Mouse (Mus musculus) limb, embryonic 13.5 days (tissue): ENCODE results near the gene Bbs2. TPM values are rescaled to one million over a fixed set of nuclear protein-coding genes. Genes with fewer than 3 reads are reported as not detected.

Source experiments
- ATAC-seq: fragments of 200-750 bp; cut with Nextera tagmentation; 2 replicates; pipeline ENCODE4 v1.8.0; 2017; ENCODE audit warnings: low read depth, moderate number of reproducible peaks, moderate TSS enrichment; ENCODE audit not compliant: low FRiP score
- H3K27ac ChIP-seq: fragments of 300-500 bp; sonication (generic); 2 replicates; pipeline ENCODE4 v1.5.1; 2015; ENCODE audit warnings: inconsistent platforms, mild to moderate bottlenecking, moderate library complexity
- H3K27me3 ChIP-seq: fragments of 300-500 bp; sonication (generic); 2 replicates; pipeline ENCODE4 v1.6.1; 2015; ENCODE audit warnings: mild to moderate bottlenecking, inconsistent platforms
- H3K36me3 ChIP-seq: fragments of 300-500 bp; sonication (generic); 2 replicates; pipeline ENCODE4 v1.6.1; 2015; ENCODE audit warnings: inconsistent platforms, mild to moderate bottlenecking, moderate library complexity
- H3K4me1 ChIP-seq: fragments of 300-500 bp; sonication (generic); 2 replicates; pipeline ENCODE4 v1.6.1; 2015; ENCODE audit warnings: inconsistent platforms
- H3K4me2 ChIP-seq: fragments of 300-500 bp; sonication (generic); replicated peaks from 2 replicates; pipeline ENCODE4 v1.6.1; 2015; ENCODE audit warnings: inconsistent platforms, mild to moderate bottlenecking, moderate library complexity
- H3K4me3 ChIP-seq: fragments of 300-500 bp; sonication (generic); 2 replicates; pipeline ENCODE4 v1.5.1; 2015; ENCODE audit warnings: moderate library complexity, mild to moderate bottlenecking, inconsistent platforms
- H3K9ac ChIP-seq: fragments of 300-500 bp; sonication (generic); 2 replicates; pipeline ENCODE4 v1.6.1; 2015; ENCODE audit warnings: mild to moderate bottlenecking, inconsistent platforms
- H3K9me3 ChIP-seq: fragments of 300-500 bp; sonication (generic); 2 replicates; pipeline ENCODE4 v1.6.1; 2016; ENCODE audit warnings: inconsistent platforms
- WGBS: fragments of 180-500 bp; shearing (Covaris S2); methylation state at CpG from one replicate; pipeline ENCODE4 v1.1.7; 2015; 5-methylcytosine and 5-hydroxymethylcytosine counted together
- polyA plus RNA-seq: library from polyadenylated mRNA; unstranded; fragments of >200 nt; fragmentation: Nextera tagmentation; extraction: Ambion mirVana; gene quantifications from 2 replicates; pipeline ENCODE4 v1.2.1, GENCODE M21; 2015

Gene Bbs2
- polyA plus RNA-seq, 1 experiment from 2014 or later = 15.2 TPM

DNA sequence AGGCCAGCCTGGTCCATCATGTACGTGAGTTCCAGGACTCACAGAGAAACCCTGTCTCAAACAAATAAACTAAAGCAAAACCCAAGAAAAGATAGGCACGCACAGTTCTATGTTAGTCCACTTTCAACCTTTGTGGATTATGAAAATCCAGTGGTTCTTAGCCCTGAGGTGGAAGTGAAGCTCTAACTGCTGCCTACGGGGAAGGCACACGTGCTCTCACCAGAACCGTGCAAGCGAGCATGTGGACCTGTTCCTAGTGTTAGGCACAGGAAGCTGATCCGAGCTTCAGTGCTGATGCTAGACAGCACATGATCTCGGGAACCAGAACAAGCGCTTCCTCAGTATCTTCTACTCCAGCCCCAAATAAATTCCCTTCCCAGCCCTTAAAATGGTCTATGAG, 5.9 kb downstream of the Bbs2 start:
- Histone ChIP-seq H3K9me3 (no peaks in the 10 kb centered on the region), H3K4me3 (no peak overlapping the region), H3K9ac (no peak overlapping the region), H3K27me3 (no peaks in the 10 kb centered on the region), H3K27ac (no peak overlapping the region), H3K4me2 (no peak overlapping the region), H3K4me1 (0 out of 2 replicates have a peak, but pooled peaks cover 4% of the 10 kb centered on the region), H3K36me3 (0 out of 2 replicates have a peak, but pooled peaks cover 1% of the 10 kb centered on the region)
- ATAC-seq = no peak
- 87% methylated on average over 9 of the region's 9 CpGs for WGBS

DNA sequence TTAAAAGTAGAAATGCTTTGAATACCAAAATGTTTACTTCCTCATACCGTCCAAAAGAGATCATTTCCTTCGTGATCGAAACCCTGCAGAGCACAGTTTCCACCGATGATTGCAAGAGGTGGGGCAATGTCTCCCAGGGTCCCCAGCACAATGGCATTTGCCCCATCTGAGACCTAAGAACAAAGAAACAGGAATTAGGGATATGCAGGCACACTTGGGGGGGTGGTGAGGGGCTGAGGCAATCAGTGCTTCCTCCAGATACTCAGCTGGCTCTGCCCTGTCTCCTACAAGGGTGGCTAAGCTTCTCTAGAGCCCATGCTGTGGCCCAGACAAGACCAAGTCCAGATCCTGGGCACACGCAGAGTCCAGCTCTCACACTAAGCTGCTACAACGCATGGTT, 9.0 kb downstream of the Bbs2 start:
- Histone ChIP-seq H3K9me3 (no peaks in the 10 kb centered on the region), H3K4me3 (no peak overlapping the region), H3K4me2 (no peak overlapping the region), H3K9ac (no peak overlapping the region), H3K27ac (no peak overlapping the region), H3K36me3 (peaks cover 20% of the 10 kb centered on the region), H3K27me3 (no peaks in the 10 kb centered on the region), H3K4me1 (0 out of 2 replicates have a peak, but pooled peaks cover 4% of the 10 kb centered on the region)
- WGBS = 72% methylated on average over 6 of the region's 6 CpGs
- ATAC-seq = no peak

- Histone ChIP-seq H3K9me3 (no peaks in the 10 kb centered on the region), H3K36me3 (peaks cover 20% of the 10 kb centered on the region), H3K4me1 (no peaks in the 10 kb centered on the region), H3K27me3 (no peaks in the 10 kb centered on the region), H3K4me3 (no peak overlapping the region), H3K9ac (no peak overlapping the region), H3K4me2 (no peak overlapping the region), H3K27ac (no peak overlapping the region)
- WGBS = 82% methylated on average over 9 of the region's 9 CpGs
- ATAC-seq = no peak
These were observed 10.8 kb downstream of the Bbs2 start for GRCm38 (mm10) chr8:94087964-94088363.

DNA sequence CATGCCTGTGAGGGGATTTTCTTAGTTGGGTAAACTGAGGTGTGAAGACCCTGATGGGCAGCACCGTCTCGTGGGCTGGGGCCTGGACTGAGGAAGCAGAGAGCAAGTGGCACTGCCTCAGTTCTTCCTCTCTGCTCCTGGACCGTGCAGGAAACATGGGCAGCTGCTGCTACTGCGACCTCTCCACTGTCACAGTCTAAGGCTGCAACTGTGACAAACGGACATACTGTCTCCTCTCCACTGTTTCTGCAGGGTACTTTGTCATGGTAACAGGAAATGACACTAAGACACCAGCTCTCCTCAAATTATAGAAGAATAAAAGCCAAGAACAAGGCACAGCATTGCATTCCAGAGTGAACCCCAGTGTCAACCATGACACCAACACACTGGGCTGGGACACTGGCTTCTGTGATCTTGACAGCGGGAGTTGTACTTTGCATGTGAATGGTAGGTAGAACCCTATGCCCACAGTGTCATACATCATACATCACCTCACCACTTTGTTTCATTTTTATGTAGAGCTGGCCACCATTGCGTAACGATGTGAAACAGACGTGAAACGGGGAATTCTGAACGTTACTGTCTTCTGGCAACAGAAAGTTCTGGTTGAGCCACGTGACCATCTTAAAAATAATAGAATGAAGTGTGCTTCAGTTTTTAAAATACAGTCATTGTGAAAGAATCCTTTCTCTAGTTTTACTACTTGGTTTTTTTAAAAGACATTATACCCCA, 22.1 kb downstream of the Bbs2 start:
- Histone ChIP-seq H3K4me2 (no peak overlapping the region), H3K27me3 (no peaks in the 10 kb centered on the region), H3K9me3 (no peaks in the 10 kb centered on the region), H3K27ac (no peak overlapping the region), H3K9ac (no peak overlapping the region), H3K4me3 (no peak overlapping the region), H3K36me3 (peaks cover 21% of the 10 kb centered on the region), H3K4me1 (no peaks in the 10 kb centered on the region)
- ATAC-seq = no peak
- WGBS = 85% methylated on average over 12 of the region's 12 CpGs

- 94% methylated on average over 7 of the region's 7 CpGs for WGBS
- Histone ChIP-seq H3K9ac (no peak overlapping the region), H3K27me3 (no peaks in the 10 kb centered on the region)
These were observed 29.9 kb downstream of the Bbs2 start for GRCm38 (mm10) chr8:94068793-94069192.

DNA sequence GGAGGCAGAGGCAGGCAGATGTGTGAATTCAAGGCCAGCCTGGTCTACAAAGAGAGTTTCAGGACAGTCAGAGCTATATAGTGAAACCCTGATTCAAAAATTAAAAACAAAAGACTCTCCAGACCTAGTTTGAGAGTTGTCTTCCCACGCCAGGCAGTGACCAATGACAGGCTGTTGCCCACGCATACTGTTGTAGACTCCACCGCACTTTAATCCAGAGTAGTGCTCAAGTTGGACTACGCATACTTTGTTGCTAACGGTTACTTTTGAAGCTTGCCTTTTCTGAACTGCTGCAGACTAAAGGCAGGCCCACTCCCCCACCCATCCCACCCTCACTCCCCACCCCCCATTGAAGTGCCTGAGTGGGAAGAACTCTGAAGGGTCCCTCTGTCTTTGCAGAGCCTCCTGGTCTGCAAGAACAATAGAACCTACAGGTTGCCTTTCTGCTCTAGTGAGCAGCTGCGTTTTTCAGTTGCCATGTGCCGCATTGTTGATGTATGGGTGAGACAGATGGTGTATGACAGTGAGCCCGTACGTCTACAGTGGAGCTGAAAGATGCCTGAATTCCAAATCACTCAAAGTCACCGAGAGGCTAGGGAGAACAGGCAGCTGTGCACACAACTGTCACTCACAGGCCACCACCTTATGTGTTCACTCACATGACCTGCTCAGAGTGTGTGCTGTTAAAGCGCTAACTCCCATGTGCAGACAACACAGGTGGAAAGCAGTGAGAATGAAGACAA, 32.4 kb downstream of the Bbs2 start:
- no peaks in the 10 kb centered on the region for H3K4me1 ChIP-seq
- no peak overlapping the region for H3K4me3 ChIP-seq
- peak; percentile 64 for ATAC-seq
- H3K27ac ChIP-seq = no peak overlapping the region
- no peak overlapping the region for H3K4me2 ChIP-seq
- WGBS = 87% methylated on average over 11 of the region's 11 CpGs
- peaks cover 66% of the 10 kb centered on the region for H3K36me3 ChIP-seq
- no peaks in the 10 kb centered on the region for H3K9me3 ChIP-seq
- H3K9ac ChIP-seq = no peak overlapping the region
- H3K27me3 ChIP-seq = no peaks in the 10 kb centered on the region

More at GRCm38 (mm10) chr8:94068793-94069192, 29.9 kb downstream of the Bbs2 start:
- no peak overlapping the region for H3K27ac ChIP-seq
- no peaks in the 10 kb centered on the region for H3K9me3 ChIP-seq
- H3K36me3 ChIP-seq = peaks cover 43% of the 10 kb centered on the region
- H3K4me2 ChIP-seq = no peak overlapping the region
- ATAC-seq = no peak
- no peak overlapping the region for H3K4me3 ChIP-seq
- no peaks in the 10 kb centered on the region for H3K4me1 ChIP-seq

GRCm38 (mm10) chr8:94057157-94057854, 41.4 kb downstream of the Bbs2 start:
- Histone ChIP-seq H3K36me3 (peaks cover 66% of the 10 kb centered on the region), H3K4me2 (no peak overlapping the region), H3K27ac (no peak overlapping the region), H3K4me3 (no peak overlapping the region), H3K9me3 (no peaks in the 10 kb centered on the region), H3K9ac (no peak overlapping the region), H3K4me1 (no peaks in the 10 kb centered on the region), H3K27me3 (no peaks in the 10 kb centered on the region)
- no peak for ATAC-seq
- 63% methylated on average over 6 of the region's 6 CpGs for WGBS

DNA sequence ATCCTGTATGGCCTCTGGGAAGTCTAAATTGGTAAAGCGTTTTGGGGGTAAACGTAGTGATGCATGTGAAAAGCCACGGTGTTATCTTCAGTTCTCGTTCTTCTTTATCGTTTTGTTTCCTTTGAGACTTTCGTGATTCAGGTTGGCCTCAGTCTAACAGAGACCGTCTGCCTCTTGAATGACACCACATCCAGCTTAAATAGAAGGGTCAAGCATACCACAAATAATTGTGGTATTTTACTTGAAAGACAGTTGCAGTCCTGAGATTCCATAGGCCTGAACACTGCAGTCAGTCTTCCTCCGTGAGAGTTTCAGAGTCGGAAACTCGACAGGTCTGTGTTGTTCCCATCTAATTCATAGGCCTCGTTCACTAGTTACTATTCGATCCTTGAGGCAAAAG, 46.0 kb downstream of the Bbs2 start:
- WGBS = 91% methylated on average over 12 of the region's 12 CpGs
- H3K4me3 ChIP-seq = no peak overlapping the region
- H3K27me3 ChIP-seq = no peaks in the 10 kb centered on the region
- peaks cover 44% of the 10 kb centered on the region for H3K36me3 ChIP-seq
- no peaks in the 10 kb centered on the region for H3K4me1 ChIP-seq
- no peak overlapping the region for H3K27ac ChIP-seq
- ATAC-seq = no peak
- no peak overlapping the region for H3K9ac ChIP-seq
- no peak overlapping the region for H3K4me2 ChIP-seq
- no peaks in the 10 kb centered on the region for H3K9me3 ChIP-seq

DNA sequence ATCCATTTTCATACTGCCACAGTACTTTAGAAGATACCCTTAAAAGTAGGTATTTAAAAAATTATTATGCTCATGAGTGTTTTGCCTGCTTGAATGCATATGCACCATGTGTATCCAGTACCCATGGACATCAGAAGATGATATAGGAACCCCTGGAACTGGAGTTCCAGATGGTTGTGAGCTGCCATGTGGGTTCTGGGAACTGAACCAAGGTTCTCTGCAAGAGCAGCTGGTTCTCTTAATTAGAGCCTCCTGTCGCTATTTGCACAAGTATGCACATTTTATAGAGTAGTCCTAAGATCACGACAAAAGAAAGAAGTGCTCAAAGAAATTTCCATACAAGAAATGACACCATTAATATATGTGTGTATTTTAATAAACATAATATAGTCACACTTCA, 50.9 kb downstream of the Bbs2 start:
- WGBS = 62% methylated on average over 2 of the region's 2 CpGs
- Histone ChIP-seq H3K27ac (no peak overlapping the region), H3K36me3 (peaks cover 22% of the 10 kb centered on the region), H3K27me3 (no peaks in the 10 kb centered on the region), H3K9ac (no peak overlapping the region), H3K4me1 (no peaks in the 10 kb centered on the region), H3K9me3 (no peaks in the 10 kb centered on the region), H3K4me3 (no peak overlapping the region), H3K4me2 (no peak overlapping the region)
- no peak for ATAC-seq

- no peaks in the 10 kb centered on the region for H3K9me3 ChIP-seq
- peak overlapping the region; percentile 67 for H3K9ac ChIP-seq
- H3K4me2 ChIP-seq = peak overlapping the region; percentile 76
- ATAC-seq = no peak
- peaks cover 11% of the 10 kb centered on the region for H3K36me3 ChIP-seq
- 10% methylated on average over 15 of the region's 15 CpGs for WGBS
- peak overlapping the region; percentile 78 for H3K4me3 ChIP-seq
- peaks cover 24% of the 10 kb centered on the region for H3K4me1 ChIP-seq
- no peaks in the 10 kb centered on the region for H3K27me3 ChIP-seq
- H3K27ac ChIP-seq = no peak overlapping the region
These were observed 60.9 kb downstream of the Bbs2 start for GRCm38 (mm10) chr8:94037806-94038205.

DNA sequence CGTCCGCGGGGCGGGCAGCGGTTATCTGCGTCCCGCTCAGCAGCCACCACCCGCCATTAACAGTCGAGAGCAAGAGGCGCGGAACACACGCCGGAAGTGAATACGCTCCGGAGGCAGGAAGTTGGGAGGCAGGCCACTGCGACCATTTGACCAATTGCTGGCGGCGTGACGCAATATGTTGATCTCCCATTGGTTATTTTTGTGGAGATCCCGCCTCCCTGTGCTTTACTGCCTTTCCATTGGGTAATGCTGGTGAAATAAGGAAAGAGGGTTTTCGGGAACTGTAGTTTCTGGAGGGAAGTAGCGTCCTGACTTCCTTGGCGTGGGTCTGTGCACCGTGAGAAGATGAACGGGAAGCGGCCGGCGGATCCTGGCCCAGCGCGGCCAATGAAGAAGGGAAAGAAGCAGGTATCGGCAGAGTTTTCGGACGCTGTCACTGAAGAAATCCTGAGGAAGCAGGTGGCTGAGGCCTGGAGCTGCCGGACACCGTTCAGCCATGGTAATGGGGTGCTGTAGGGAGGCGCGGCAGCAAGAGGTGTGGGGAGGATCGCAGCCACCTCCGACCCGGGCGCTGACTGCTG, 61.7 kb downstream of the Bbs2 start, which contains the start of the genes Nudt21 and Ogfod1:
Nudt21 (minus strand) TSS at position 88 of the 581 bp plus-strand sequence.
Ogfod1 (plus strand) TSS at position 255 of the 581 bp plus-strand sequence.
- under 1% methylated on average over 40 of the region's 41 CpGs for WGBS
- peak within 1 kb of the TSS; percentile 73 for H3K9ac ChIP-seq
- H3K9me3 ChIP-seq = no peaks in the 10 kb centered on the region
- peak; percentile 99 for ATAC-seq
- H3K4me2 ChIP-seq = peak within 1 kb of the TSS; percentile 87
- H3K36me3 ChIP-seq = peaks cover 10% of the 10 kb centered on the region
- H3K27ac ChIP-seq = peak within 1 kb of the TSS; percentile 75
- peak within 1 kb of the TSS; percentile 78 for H3K4me3 ChIP-seq
- H3K4me1 ChIP-seq = peaks cover 24% of the 10 kb centered on the region
- no peaks in the 10 kb centered on the region for H3K27me3 ChIP-seq
